Mouse (Mus musculus) spleen, postnatal 36 days (tissue): Measurements from ENCODE around the gene Kri1.
A peak's percentile ranks its signal among the peaks of the same experiment; 100 is the strongest.
"Not testable (repeated sequence)": the region's sequence is repeated elsewhere in the genome, so short reads cannot be mapped to it uniquely, and the experiment has no call there.

Experiments
- DNase-seq, 2 experiments: peaks; one replicate each; pipeline ENCODE4 v3.0.0; 2022; ENCODE audit warnings: low spot score in 2 of 2, mixed read lengths in 1 of 2

Gene Kri1

GRCm38 (mm10) chr9:21244428-21245112, 43.2 kb downstream of the Kri1 start:
- no peak for DNase-seq

GRCm38 (mm10) chr9:21243826-21244427, 43.8 kb downstream of the Kri1 start:
- DNase-seq, result no peak

- DNase-seq, result peak; percentile 77 to 85
These were observed 46.4 kb downstream of the Kri1 start for GRCm38 (mm10) chr9:21241343-21241742.

- no peak for DNase-seq
These were observed 48.3 kb downstream of the Kri1 start for GRCm38 (mm10) chr9:21239465-21239848.

GRCm38 (mm10) chr9:21238733-21239464, 48.9 kb downstream of the Kri1 start, which contains the start of gene Keap1:
Gene Keap1, minus strand, starts transcription at chr9:21239361.
- DNase-seq, result peak; percentile 83

GRCm38 (mm10) chr9:21238004-21238732, 49.6 kb downstream of the Kri1 start:
- DNase-seq, result peak in 1 of 2 experiments; percentile 27

- peak; percentile 78 to 79 for DNase-seq
These were observed 50.3 kb downstream of the Kri1 start for GRCm38 (mm10) chr9:21237368-21238003.

- peak in 1 of 2 experiments; percentile 35 for DNase-seq
These were observed 50.8 kb downstream of the Kri1 start for GRCm38 (mm10) chr9:21236991-21237367.

- peak; percentile 50 to 51 for DNase-seq
These were observed 52.4 kb downstream of the Kri1 start for GRCm38 (mm10) chr9:21235341-21235740.

- no peak for DNase-seq
These were observed 54.0 kb downstream of the Kri1 start for GRCm38 (mm10) chr9:21233805-21234204.

GRCm38 (mm10) chr9:21233366-21233765, 54.4 kb downstream of the Kri1 start:
- DNase-seq, result no peak

- DNase-seq, result no peak
These were observed 54.9 kb downstream of the Kri1 start for GRCm38 (mm10) chr9:21232867-21233266.

GRCm38 (mm10) chr9:21231551-21231950, 56.2 kb downstream of the Kri1 start:
- no peak for DNase-seq

GRCm38 (mm10) chr9:21227342-21227741, 60.4 kb downstream of the Kri1 start:
- DNase-seq, result no peak

- DNase-seq, result no peak
These were observed 62.4 kb downstream of the Kri1 start for GRCm38 (mm10) chr9:21225415-21225758.

GRCm38 (mm10) chr9:21224576-21225414, 63.0 kb downstream of the Kri1 start:
- peak; percentile 40 to 47 for DNase-seq

GRCm38 (mm10) chr9:21223906-21224305, 63.9 kb downstream of the Kri1 start:
- DNase-seq, result no peak

- not testable (repeated sequence) for DNase-seq
These were observed 64.3 kb downstream of the Kri1 start for GRCm38 (mm10) chr9:21223490-21223889.
